Comparison of ENCODE assay signal across 8 mouse cellular contexts in the genomic region with DNA sequence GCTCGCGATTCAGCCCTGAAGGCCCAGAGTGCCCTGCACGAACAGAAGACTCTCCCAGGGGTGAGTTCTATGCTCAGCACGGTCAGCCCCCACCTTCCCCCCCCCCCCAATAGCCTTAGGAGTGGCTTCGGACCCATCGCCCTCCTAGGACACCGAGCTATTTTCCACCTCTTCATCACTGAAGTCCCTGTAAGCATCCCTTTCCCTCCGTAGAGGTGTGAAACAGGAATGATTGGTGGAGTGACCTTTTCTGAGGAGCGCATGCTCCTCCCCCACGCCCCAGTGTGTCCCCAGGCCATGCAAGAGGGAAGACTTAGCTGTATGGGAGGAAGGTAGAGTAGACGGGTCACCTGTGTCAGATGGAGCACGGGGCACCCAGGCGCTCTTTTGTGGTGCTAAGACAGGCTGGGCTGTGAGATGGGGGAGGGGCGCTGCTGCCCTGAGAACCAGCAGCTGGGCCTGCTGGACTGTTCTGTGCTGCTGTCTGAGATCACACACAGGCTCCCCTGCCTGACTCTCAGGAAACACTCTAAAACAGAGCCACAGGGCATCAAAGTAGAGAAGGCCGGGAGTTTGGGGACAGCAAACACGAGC. TPM values are rescaled to one million over a fixed set of nuclear protein-coding genes. Genes with fewer than 3 reads are reported as not detected.
DNase-seq lines count a peak whose midpoint lies in the region; ATAC-seq and TF ChIP-seq lines count a peak whose summit lies in the region.

Gene Riiad1, minus strand, starts transcription at position 51 of the 594 bp plus-strand sequence.

- no peak for TF ChIP-seq POLR2A in thymus, adult 2 months (IDR thresholded peaks at IDR 0.05; ENCODE audit: control insufficient read depth, extremely low read depth, insufficient read depth, low read length, poor library complexity)

- H3K27ac ChIP-seq in lung, embryonic 16.5 days (ENCODE audit: low read length), result no peak within 1 kb of the TSS
- H3K27ac ChIP-seq in intestine, postnatal 0 days (ENCODE audit: low read depth, low read length), result no peak within 1 kb of the TSS
- H3K27ac ChIP-seq in stomach, embryonic 15.5 days, result no peak within 1 kb of the TSS
- no peak within 1 kb of the TSS for H3K27ac ChIP-seq in thymus, adult 2 months (ENCODE audit: control insufficient read depth, insufficient read depth, low read length)

- H3K36me3 ChIP-seq in lung, embryonic 16.5 days (ENCODE audit: control insufficient read depth, insufficient read depth, low read length), result no peaks in the 10 kb centered on the region
- H3K36me3 ChIP-seq in intestine, postnatal 0 days (ENCODE audit: control insufficient read depth, insufficient read depth), result no peaks in the 10 kb centered on the region
- no peaks in the 10 kb centered on the region for H3K36me3 ChIP-seq in stomach, embryonic 15.5 days
- no peaks in the 10 kb centered on the region for H3K36me3 ChIP-seq in thymus, adult 2 months (ENCODE audit: control insufficient read depth, insufficient read depth, low read length)

- WGBS in lung, embryonic 16.5 days, result 7% methylated on average over 16 of the region's 16 CpGs
- WGBS in intestine, postnatal 0 days, result 15% methylated on average over 16 of the region's 16 CpGs
- 11% methylated on average over 16 of the region's 16 CpGs for WGBS in stomach, embryonic 15.5 days
- 33% methylated on average over 16 of the region's 16 CpGs for WGBS in thymus, adult 2 months

- TF ChIP-seq CTCF in intestine, postnatal 0 days (IDR thresholded peaks at IDR 0.05; ENCODE audit: low read depth), result no peak
- TF ChIP-seq CTCF in thymus, adult 2 months (IDR thresholded peaks at IDR 0.05; ENCODE audit: borderline replicate concordance, control insufficient read depth, extremely low read depth, insufficient read depth, low read length, poor library complexity), result no peak

- H3K9ac ChIP-seq in lung, embryonic 16.5 days (ENCODE audit: low read length), result no peak within 1 kb of the TSS
- H3K9ac ChIP-seq in intestine, postnatal 0 days (ENCODE audit: low read depth, low read length), result no peak within 1 kb of the TSS
- H3K9ac ChIP-seq in stomach, embryonic 15.5 days, result no peak within 1 kb of the TSS

- peak; percentile 26 for DNase-seq in cerebellum, adult 9-10 months
- DNase-seq in cerebellum, postnatal 36 days, result no peak
- no peak for DNase-seq in lung, postnatal 14 days
- DNase-seq in right cerebral cortex, postnatal 36 days (ENCODE audit: low spot score in 2 of 2), result no peak
- DNase-seq in thymus, adult 2 months, result no peak

- peak within 1 kb of the TSS; percentile 36; the same call in 1 of the 2 replicates for H3K4me2 ChIP-seq in lung, embryonic 16.5 days (ENCODE audit: low read depth, low read length)
- peak within 1 kb of the TSS; percentile 49 for H3K4me2 ChIP-seq in intestine, postnatal 0 days (replicated peaks; ENCODE audit: low read depth)
- peak within 1 kb of the TSS; percentile 47 for H3K4me2 ChIP-seq in stomach, embryonic 15.5 days

- H3K4me3 ChIP-seq in lung, embryonic 16.5 days (ENCODE audit: low read length), result no peak within 1 kb of the TSS; the same call in 1 of the 2 replicates
- peak within 1 kb of the TSS; percentile 20 for H3K4me3 ChIP-seq in intestine, postnatal 0 days (ENCODE audit: low read depth, low read length)
- peak within 1 kb of the TSS; percentile 13; the same call in 1 of the 2 replicates for H3K4me3 ChIP-seq in stomach, embryonic 15.5 days (replicated peaks)
- no peak within 1 kb of the TSS for H3K4me3 ChIP-seq in thymus, adult 2 months (ENCODE audit: control insufficient read depth, insufficient read depth, low read length)

- no peaks in the 10 kb centered on the region for H3K9me3 ChIP-seq in lung, embryonic 16.5 days (ENCODE audit: control insufficient read depth, low read length)
- H3K9me3 ChIP-seq in intestine, postnatal 0 days (ENCODE audit: control insufficient read depth), result no peaks in the 10 kb centered on the region
- no peaks in the 10 kb centered on the region for H3K9me3 ChIP-seq in stomach, embryonic 15.5 days

- ATAC-seq in lung, embryonic 16.5 days (ENCODE audit: low read depth), result no peak
- ATAC-seq in intestine, postnatal 0 days, result no peak
- peak; percentile 3; the same call in 1 of the 2 replicates for ATAC-seq in stomach, embryonic 15.5 days (ENCODE audit: insufficient read depth, low FRiP score, low read depth)

- peaks cover 2% of the 10 kb centered on the region; the same call in 1 of the 2 replicates for H3K27me3 ChIP-seq in lung, embryonic 16.5 days (ENCODE audit: control insufficient read depth, insufficient read depth, low read depth, low read length)
- peaks cover 10% of the 10 kb centered on the region for H3K27me3 ChIP-seq in intestine, postnatal 0 days (replicated peaks; ENCODE audit: control insufficient read depth, insufficient read depth, low read length)
- H3K27me3 ChIP-seq in stomach, embryonic 15.5 days (replicated peaks), result peaks cover 12% of the 10 kb centered on the region
- peaks cover 11% of the 10 kb centered on the region; the same call in 1 of the 2 replicates for H3K27me3 ChIP-seq in thymus, adult 2 months (ENCODE audit: control insufficient read depth, insufficient read depth, low read length)

- H3K4me1 ChIP-seq in lung, embryonic 16.5 days (replicated peaks; ENCODE audit: control insufficient read depth, insufficient read depth, low read length), result 0 out of 2 replicates have a peak, but pooled peaks cover 4% of the 10 kb centered on the region
- no peaks in the 10 kb centered on the region for H3K4me1 ChIP-seq in intestine, postnatal 0 days (replicated peaks; ENCODE audit: control insufficient read depth, insufficient read depth, low read length)
- H3K4me1 ChIP-seq in stomach, embryonic 15.5 days, result 0 out of 2 replicates have a peak, but pooled peaks cover 4% of the 10 kb centered on the region
- H3K4me1 ChIP-seq in thymus, adult 2 months (replicated peaks; ENCODE audit: control insufficient read depth, insufficient read depth, low read length), result no peaks in the 10 kb centered on the region

RNA-seq across cellular contexts. Expression of gene Riiad1, which starts in this region (rescaled TPM):
- 16.1 and 28.1 TPM in 2 replicates for polyA plus RNA-seq in lung, embryonic 16.5 days (2015; fragmentation: Nextera tagmentation; extraction: Ambion mirVana)
- polyA plus RNA-seq in intestine, postnatal 0 days (2015; fragmentation: Nextera tagmentation; extraction: Ambion mirVana), result 3.5 and 3.9 TPM in 2 replicates
- 4.6 and 5.3 TPM in 2 replicates for polyA plus RNA-seq in stomach, embryonic 15.5 days (2015; fragmentation: Nextera tagmentation; extraction: Ambion mirVana)
- polyA plus RNA-seq in thymus, adult 2 months (2012; rRNA removed), result 0.50 TPM in 1 of 2 replicates, not detected in the other

Comparison
In these comparisons a context has a peak if more than half of its experiments do, and no peak if none do; other contexts are left out.
1. H3K4me3 ChIP-seq: peak in intestine, postnatal 0 days (single experiment) and stomach, embryonic 15.5 days (single experiment); none in lung, embryonic 16.5 days (single experiment) and thymus, adult 2 months (single experiment).
2. Peak in every context shown above with its lines, with median percentiles within 50 percentile points of each other: H3K4me2 ChIP-seq.